Mouse (Mus musculus): ENCODE data around the gene Rasgef1c.

DNA sequence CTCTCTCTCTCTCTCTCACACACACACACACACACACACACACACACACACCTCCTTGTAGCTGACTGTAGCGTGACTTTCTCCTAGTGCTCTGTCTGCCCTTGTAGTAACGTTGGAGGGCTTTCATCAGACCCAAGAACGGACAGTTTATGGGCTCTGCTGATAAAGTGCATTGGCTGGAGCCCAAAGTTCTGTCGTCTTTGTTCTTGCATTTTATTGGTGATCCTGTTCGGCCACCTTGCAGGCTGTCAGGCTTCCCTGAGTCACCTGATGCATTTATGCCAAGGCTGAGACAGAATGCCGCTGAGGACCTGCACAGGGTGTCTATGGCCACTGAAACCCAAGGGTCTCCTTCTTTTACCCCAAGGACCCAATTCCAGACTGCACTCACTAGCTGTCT, 1.6 kb upstream of the Rasgef1c start:
- no peak for TF ChIP-seq GATA1 (IDR thresholded peaks at IDR 0.05; ENCODE audit: low read length)
- no peak for TF ChIP-seq TAL1 (IDR thresholded peaks at IDR 0.05; ENCODE audit: low read length)

Measured in erythroblast, embryonic 14.5 days (primary cell).